Mouse (Mus musculus) layer of hippocampus, adult 2 months (tissue): Measurements from ENCODE around the gene Gak. TPM values are rescaled to one million over a fixed set of nuclear protein-coding genes. Genes with fewer than 3 reads are reported as not detected.
"Not testable (repeated sequence)": the region's sequence is repeated elsewhere in the genome, so short reads cannot be mapped to it uniquely, and the experiment has no call there.

Source experiments
- DNase-seq, 2 experiments: peaks; one replicate each; pipeline ENCODE4 v3.0.0; 2022; ENCODE audit warnings: low spot score in 2 of 2
- H3K27ac ChIP-seq: fragments of 200-600 bp; 2 replicates; pipeline ENCODE4 v1.8.1; 2022
- H3K4me3 ChIP-seq: fragments of 200-600 bp; 2 replicates; pipeline ENCODE4 v1.8.1; 2022; ENCODE audit warnings: mild to moderate bottlenecking
- CTCF ChIP-seq: fragments of 200-600 bp; conservative IDR thresholded peaks from 2 replicates; pipeline ENCODE4 v1.8.1; 2022; ENCODE audit warnings: antibody characterized with exemption, mild to moderate bottlenecking, moderate library complexity
- total RNA-seq, 2 experiments: library from RNA; stranded (reverse); gene quantifications; 2 replicates each; pipeline ENCODE4 v1.2.3; 2021

The Gak gene
- total RNA-seq, 2 experiments from 2014 or later = 96.2 to 97.3 TPM

- peak; percentile 46 to 60 for DNase-seq
- no peak overlapping the region for H3K4me3 ChIP-seq
Observed at GRCm38 (mm10) chr5:108651823-108652222, 22.3 kb upstream of the Gak start.

GRCm38 (mm10) chr5:108651136-108651720 is 21.7 kb upstream of the Gak start:
- peak in 1 of 2 experiments; percentile 7 for DNase-seq
- Histone ChIP-seq H3K4me3 (no peak overlapping the region), H3K27ac (no peak overlapping the region)
- TF ChIP-seq CTCF = no peak

More at GRCm38 (mm10) chr5:108651823-108652222, 22.3 kb upstream of the Gak start:
- no peak overlapping the region for H3K27ac ChIP-seq
- peak; percentile 82 for TF ChIP-seq CTCF

- H3K4me3 ChIP-seq = no peak overlapping the region
- no peak for TF ChIP-seq CTCF
- no peak overlapping the region for H3K27ac ChIP-seq
- DNase-seq = peak in 1 of 2 experiments; percentile 4
Observed at GRCm38 (mm10) chr5:108650341-108650740, 20.8 kb upstream of the Gak start.

GRCm38 (mm10) chr5:108648937-108649576 is 19.5 kb upstream of the Gak start:
- peak in 1 of 2 experiments; percentile 8 for DNase-seq
- H3K4me3 ChIP-seq = no peak overlapping the region
- no peak for TF ChIP-seq CTCF
- H3K27ac ChIP-seq = no peak overlapping the region

- TF ChIP-seq CTCF = no peak
Observed at GRCm38 (mm10) chr5:108647820-108648465, 18.4 kb upstream of the Gak start.

GRCm38 (mm10) chr5:108647311-108647710 is 17.8 kb upstream of the Gak start:
- no peak for TF ChIP-seq CTCF
- no peak overlapping the region for H3K27ac ChIP-seq
- no peak overlapping the region for H3K4me3 ChIP-seq
- DNase-seq = peak in 1 of 2 experiments; percentile 5

More at GRCm38 (mm10) chr5:108647820-108648465, 18.4 kb upstream of the Gak start:
- no peak overlapping the region for H3K4me3 ChIP-seq
- no peak for DNase-seq
- H3K27ac ChIP-seq = no peak overlapping the region

GRCm38 (mm10) chr5:108646343-108646660 is 16.7 kb upstream of the Gak start:
- peak overlapping the region; percentile 69; the same call in 1 of the 2 replicates for H3K27ac ChIP-seq
- no peak for TF ChIP-seq CTCF
- H3K4me3 ChIP-seq = no peak overlapping the region
- no peak for DNase-seq

- Histone ChIP-seq H3K27ac (peak overlapping the region; percentile 69; the same call in 1 of the 2 replicates), H3K4me3 (no peak overlapping the region)
- TF ChIP-seq CTCF = peak; percentile 54
- DNase-seq = peak in 1 of 2 experiments; percentile 13
Observed at GRCm38 (mm10) chr5:108645651-108646342, 16.2 kb upstream of the Gak start.

- no peak for DNase-seq
- H3K27ac ChIP-seq = no peak overlapping the region
- no peak for TF ChIP-seq CTCF
- no peak overlapping the region for H3K4me3 ChIP-seq
Observed at GRCm38 (mm10) chr5:108643674-108644073, 14.1 kb upstream of the Gak start.

GRCm38 (mm10) chr5:108636172-108636571 is 6.6 kb upstream of the Gak start:
- no peak for DNase-seq
- Histone ChIP-seq H3K27ac (no peak overlapping the region), H3K4me3 (no peak overlapping the region)
- no peak for TF ChIP-seq CTCF

GRCm38 (mm10) chr5:108634088-108634487 is 4.5 kb upstream of the Gak start:
- 0 out of 2 replicates have a peak, but pooled peaks have one; percentile 12 for TF ChIP-seq CTCF
- not testable (repeated sequence) for H3K27ac ChIP-seq, H3K4me3 ChIP-seq, DNase-seq

GRCm38 (mm10) chr5:108633676-108634075 is 4.1 kb upstream of the Gak start:
- Histone ChIP-seq H3K4me3 (no peak overlapping the region), H3K27ac (no peak overlapping the region)
- no peak for DNase-seq
- TF ChIP-seq CTCF = peak; percentile 23
